In the genomic region with DNA sequence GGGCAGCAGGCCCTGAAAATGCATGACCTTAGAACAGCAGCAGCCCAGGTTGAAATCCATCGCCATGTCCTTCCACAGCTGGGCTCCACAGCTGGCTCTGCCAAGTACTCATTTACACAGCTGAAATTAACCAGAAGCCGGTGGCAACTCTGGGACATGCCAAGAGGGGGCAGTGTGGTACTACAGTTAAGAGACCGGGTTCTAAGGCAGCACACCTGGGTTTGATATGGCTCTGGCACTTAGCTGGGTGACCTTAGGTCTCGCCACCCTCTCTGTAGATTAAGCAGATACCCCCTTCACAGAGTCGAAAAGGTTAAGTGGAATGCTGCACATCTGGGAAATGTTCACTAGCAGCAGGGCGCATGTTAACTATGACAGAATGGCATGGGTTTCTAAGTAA, we compare ENCODE assay signal across 8 mouse cellular contexts. TPM values are rescaled to one million over a fixed set of nuclear protein-coding genes. Genes with fewer than 3 reads are reported as not detected.
DNase-seq lines count a peak whose midpoint lies in the region; ATAC-seq lines count a peak whose summit lies in the region.

No protein-coding gene starts in this region.

- WGBS in large intestine, adult 2 months = 35% methylated on average over 6 of the region's 6 CpGs

- ATAC-seq in common myeloid progenitor, adult 5-6 weeks (replicated peaks; ENCODE audit: low read depth, poor library complexity, severe bottlenecking) = peak; percentile 80

- DNase-seq in CD4-positive, CD25-positive, alpha-beta regulatory T cell, adult 2 months (ENCODE audit: low read depth, low spot score) = peak; percentile 83
- DNase-seq in ZHBTc4 (ENCODE audit: low read depth, low spot score) = peak; percentile 81
- DNase-seq in heart, adult 8-10 months (ENCODE audit: low spot score) = peak; percentile 76
- peak; percentile 44 for DNase-seq in large intestine, adult 2 months (ENCODE audit: low read depth, low spot score)
- DNase-seq in lung, postnatal 14 days = peak; percentile 84
- peak; percentile 72 to 86 for DNase-seq in right cerebral cortex, adult 2 months (ENCODE audit: low spot score in 2 of 2)
- peak; percentile 65 for DNase-seq in urinary bladder, postnatal 14 days (ENCODE audit: low spot score)

RNA-seq across cellular contexts. Expression of a gene that starts 16.8 kb away (rescaled TPM):
- total RNA-seq in common myeloid progenitor, adult 5-6 weeks (2017) = 0.64 and 3.2 TPM in 2 replicates
- total RNA-seq in heart, adult 8-10 months (2022) = 10 to 100 TPM; 12.3 to 16.5 (median 14.1) TPM
- polyA plus RNA-seq in large intestine, adult 2 months (2012; rRNA removed) = 6.9 and 8.6 TPM in 2 replicates

RNA-seq across cellular contexts. Expression of a gene that starts 17.0 kb away (rescaled TPM):
- not detected in 2 replicates for total RNA-seq in common myeloid progenitor, adult 5-6 weeks (2017)
- 1 to 10 TPM; 1.7 to 6.2 (median 3.5) TPM for total RNA-seq in heart, adult 8-10 months (2022)
- polyA plus RNA-seq in large intestine, adult 2 months (2012; rRNA removed) = 2.3 and 2.5 TPM in 2 replicates

RNA-seq across cellular contexts. Expression of a gene that starts 35.4 kb away (rescaled TPM):
- total RNA-seq in common myeloid progenitor, adult 5-6 weeks (2017) = 0.58 TPM in 1 of 2 replicates, not detected in the other
- under 1 TPM in 1 of 4 experiments, not detected in 3; 0.41 TPM for total RNA-seq in heart, adult 8-10 months (2022)
- 0.12 and 0.34 TPM in 2 replicates for polyA plus RNA-seq in large intestine, adult 2 months (2012; rRNA removed)

RNA-seq across cellular contexts. Expression of a gene that starts 49.7 kb away (rescaled TPM):
- 0.09 TPM in 1 of 2 replicates, not detected in the other for total RNA-seq in common myeloid progenitor, adult 5-6 weeks (2017)
- total RNA-seq in heart, adult 8-10 months (2022) = 10 to 100 TPM; 12.6 to 16.0 (median 13.7) TPM
- polyA plus RNA-seq in large intestine, adult 2 months (2012; rRNA removed) = 7.1 and 13.3 TPM in 2 replicates

Comparison
In these comparisons a context has a peak if more than half of its experiments do, and no peak if none do; other contexts are left out.
1. Peak in every context shown above with its lines: DNase-seq and ATAC-seq.